Mouse (Mus musculus) cortical plate, adult 2 months (tissue): Measurements from ENCODE around the gene Ptpn14. TPM values are rescaled to one million over a fixed set of nuclear protein-coding genes. Genes with fewer than 3 reads are reported as not detected.

Experiments
- H3K27ac ChIP-seq: fragments of 200-500 bp; 2 replicates; pipeline ENCODE4 v1.5.1; 2012; ENCODE audit warnings: low read length, control low read depth, inconsistent platforms; ENCODE audit not compliant: insufficient read depth
- H3K4me1 ChIP-seq: fragments of 200-500 bp; 2 replicates; pipeline ENCODE4 v1.6.1; 2011; ENCODE audit warnings: low read length; ENCODE audit not compliant: control insufficient read depth, insufficient read depth
- H3K4me3 ChIP-seq: fragments of 200-500 bp; 2 replicates; pipeline ENCODE4 v1.5.1; 2011; ENCODE audit warnings: mild to moderate bottlenecking, low read length, control low read depth; ENCODE audit not compliant: insufficient read depth
- CTCF ChIP-seq: fragments of 200-500 bp; IDR thresholded peaks from 2 replicates; pipeline ENCODE4 v1.5.1; 2011; ENCODE audit warnings: mild to moderate bottlenecking, control low read depth, low read length; ENCODE audit not compliant: insufficient read depth; ENCODE audit errors: extremely low read depth
- POLR2A ChIP-seq: fragments of 200-500 bp; IDR thresholded peaks from 2 replicates; pipeline ENCODE4 v1.6.1; 2011; ENCODE audit warnings: mild to moderate bottlenecking, low read length, control low read depth; ENCODE audit not compliant: insufficient read depth; ENCODE audit errors: extremely low read depth
- polyA plus RNA-seq: library from polyadenylated mRNA; depleted of rRNA; stranded (reverse); fragments of >200 nt; gene quantifications from 2 replicates; pipeline ENCODE4 v1.2.3, GENCODE M21; 2012

The Ptpn14 gene
- polyA plus RNA-seq, 1 experiment = 2.5 TPM

DNA sequence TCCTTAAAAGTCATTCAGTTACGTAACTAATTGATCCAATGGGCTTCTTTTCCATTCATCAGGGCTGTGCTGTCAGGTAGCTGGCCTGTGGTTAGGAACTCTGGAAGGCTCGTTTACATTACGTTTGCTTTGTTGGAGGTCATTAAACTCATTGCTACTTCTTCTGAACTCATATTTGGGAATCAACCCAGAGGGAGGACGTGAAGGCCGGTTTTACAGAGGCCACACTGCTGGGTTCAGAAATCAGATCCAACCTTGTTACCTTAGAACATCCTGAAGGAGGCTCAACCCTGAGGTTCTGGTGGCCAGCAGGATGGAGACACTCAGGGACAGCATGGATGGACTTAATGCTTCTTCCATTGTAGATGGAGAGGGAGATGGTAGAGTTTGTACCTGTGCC, 124.0 kb downstream of the Ptpn14 start:
- no peak for TF ChIP-seq CTCF
- TF ChIP-seq POLR2A = no peak
- no peaks in the 10 kb centered on the region for H3K4me1 ChIP-seq
- no peak overlapping the region for H3K4me3 ChIP-seq
- no peak overlapping the region for H3K27ac ChIP-seq

- Histone ChIP-seq H3K4me3 (no peak overlapping the region), H3K4me1 (no peaks in the 10 kb centered on the region), H3K27ac (no peak overlapping the region)
- TF ChIP-seq POLR2A (no peak), CTCF (no peak)
These were observed 124.4 kb downstream of the Ptpn14 start for GRCm38 (mm10) chr1:189852456-189852855.

GRCm38 (mm10) chr1:189854646-189855045, 126.6 kb downstream of the Ptpn14 start:
- H3K4me3 ChIP-seq = no peak overlapping the region
- TF ChIP-seq POLR2A (no peak), CTCF (no peak)
- no peak overlapping the region for H3K27ac ChIP-seq
- H3K4me1 ChIP-seq = no peaks in the 10 kb centered on the region

GRCm38 (mm10) chr1:189855739-189856138, 127.7 kb downstream of the Ptpn14 start:
- Histone ChIP-seq H3K4me3 (no peak overlapping the region), H3K4me1 (no peaks in the 10 kb centered on the region), H3K27ac (no peak overlapping the region)
- TF ChIP-seq POLR2A = no peak
- no peak for TF ChIP-seq CTCF

DNA sequence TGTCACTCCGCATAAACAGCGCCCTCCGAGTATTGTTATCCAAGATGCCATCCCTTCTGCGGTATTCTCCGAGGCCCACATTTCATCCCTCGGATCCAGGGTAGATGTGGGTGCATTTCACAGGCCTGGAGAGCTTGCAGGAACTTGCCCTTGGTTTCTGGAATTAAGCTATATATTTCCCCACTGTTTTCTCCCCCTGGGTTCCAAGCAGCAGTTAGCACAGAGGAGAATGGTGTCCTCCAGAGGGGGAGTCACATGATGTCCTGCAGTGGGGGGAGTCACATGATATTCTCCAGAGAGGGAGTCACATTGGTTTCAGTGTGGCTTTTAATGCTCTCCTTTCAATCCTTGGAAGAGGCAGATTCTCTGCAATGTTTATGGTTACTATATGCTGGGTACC, 130.3 kb downstream of the Ptpn14 start:
- Histone ChIP-seq H3K4me3 (no peak overlapping the region), H3K4me1 (no peaks in the 10 kb centered on the region), H3K27ac (no peak overlapping the region)
- TF ChIP-seq POLR2A (no peak), CTCF (no peak)

DNA sequence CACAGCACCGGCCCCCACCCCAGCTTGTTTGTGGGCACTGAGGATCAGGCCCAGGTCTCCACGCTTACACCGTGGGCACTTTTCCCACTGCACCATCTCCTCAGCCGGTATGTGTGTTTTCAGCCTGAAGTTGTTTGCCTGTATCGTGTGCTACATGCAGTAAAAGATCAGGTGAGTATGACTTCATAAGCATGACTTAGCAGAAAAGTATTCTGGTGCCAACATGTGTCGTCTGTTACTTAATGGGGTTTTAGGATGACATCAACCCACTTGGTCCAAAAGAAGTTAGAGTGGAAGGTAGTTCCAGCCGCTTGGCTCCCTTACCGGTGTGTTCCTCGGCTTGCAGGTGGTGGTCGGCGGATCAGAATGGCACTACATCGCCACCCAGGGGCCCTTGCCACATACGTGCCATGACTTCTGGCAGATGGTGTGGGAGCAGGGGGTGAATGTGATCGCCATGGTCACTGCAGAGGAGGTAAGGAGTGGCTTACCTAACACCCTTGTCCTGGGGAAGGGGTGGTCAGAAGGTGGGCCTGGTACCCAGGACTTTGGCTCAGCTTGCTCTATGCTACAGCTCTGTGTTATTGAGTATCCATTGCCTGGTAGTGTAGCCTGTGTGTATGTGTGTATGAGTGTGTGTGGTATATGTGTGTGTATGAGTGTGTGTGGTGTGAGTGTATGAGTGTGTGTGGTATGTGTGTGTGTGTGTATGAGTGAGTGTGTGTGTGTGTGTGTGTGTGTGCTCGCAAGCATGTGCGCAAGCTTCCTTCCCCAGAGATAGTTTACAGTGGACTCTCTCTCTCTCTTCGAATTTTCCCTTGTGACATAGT, 132.3 kb downstream of the Ptpn14 start:
- no peak overlapping the region for H3K27ac ChIP-seq
- TF ChIP-seq CTCF (no peak), POLR2A (no peak)

DNA sequence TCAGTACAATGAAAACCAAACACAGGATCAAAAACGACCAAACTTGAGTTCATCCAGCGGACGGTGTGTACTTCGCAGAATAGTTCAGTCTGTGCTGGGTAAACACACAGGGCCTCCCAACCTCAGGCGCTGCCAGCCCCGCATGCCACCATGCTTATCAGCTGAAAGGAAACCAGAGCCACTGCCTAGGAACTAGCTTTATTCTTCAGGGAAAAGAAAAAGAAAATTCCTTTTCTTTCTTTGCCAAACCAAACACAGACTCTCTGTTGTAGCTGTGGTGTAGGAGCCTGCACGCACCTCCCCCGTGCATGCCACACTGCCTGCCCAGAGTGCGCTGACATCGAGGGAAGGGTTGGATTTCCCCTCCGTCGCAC, 132.9 kb downstream of the Ptpn14 start:
- H3K4me1 ChIP-seq = no peaks in the 10 kb centered on the region
- no peak overlapping the region for H3K4me3 ChIP-seq
- TF ChIP-seq CTCF (no peak), POLR2A (no peak)
- no peak overlapping the region for H3K27ac ChIP-seq

More for the DNA sequence above, 132.3 kb downstream of the Ptpn14 start:
- no peak overlapping the region for H3K4me3 ChIP-seq
- no peaks in the 10 kb centered on the region for H3K4me1 ChIP-seq

DNA sequence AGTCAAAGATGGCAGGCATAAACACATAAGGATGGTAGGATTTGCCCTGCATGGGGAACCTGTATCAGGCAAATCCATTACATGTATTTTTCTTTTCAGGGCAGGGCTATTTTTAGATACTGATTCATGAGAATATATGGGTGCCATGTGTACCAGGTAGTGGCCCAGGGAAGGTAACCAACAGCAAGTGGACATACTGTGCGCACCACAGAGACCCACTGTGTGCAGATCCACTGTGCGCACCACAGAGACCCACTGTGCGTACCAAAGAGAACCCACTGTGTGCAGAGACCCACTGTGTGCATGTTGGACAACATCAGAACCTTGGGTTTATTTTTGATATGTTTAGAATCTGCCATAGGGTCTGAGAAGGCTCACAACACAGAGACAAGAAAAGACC, 135.7 kb downstream of the Ptpn14 start:
- Histone ChIP-seq H3K4me3 (no peak overlapping the region), H3K27ac (no peak overlapping the region), H3K4me1 (no peaks in the 10 kb centered on the region)
- TF ChIP-seq POLR2A (no peak), CTCF (no peak)

DNA sequence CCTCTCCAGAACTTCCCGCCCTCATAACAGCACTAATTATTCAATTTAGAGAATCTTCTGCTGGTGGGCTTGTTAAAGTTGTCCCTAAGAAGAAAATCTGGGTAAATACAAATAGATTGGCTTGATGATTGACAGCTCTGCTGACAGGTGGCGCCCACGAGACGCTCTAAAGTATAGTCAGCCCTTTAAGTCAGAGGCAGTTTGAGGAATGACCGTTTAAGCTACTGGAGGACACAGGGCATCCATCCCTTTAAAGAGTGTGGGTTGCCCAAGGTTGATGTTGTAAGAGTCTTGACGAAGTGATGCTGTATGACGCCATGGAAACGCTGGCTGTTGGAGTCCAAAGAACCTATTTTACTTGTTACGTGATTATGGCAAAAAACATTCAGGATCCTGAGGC, 136.2 kb downstream of the Ptpn14 start:
- Histone ChIP-seq H3K27ac (no peak overlapping the region), H3K4me1 (no peaks in the 10 kb centered on the region), H3K4me3 (no peak overlapping the region)
- TF ChIP-seq POLR2A = no peak
- no peak for TF ChIP-seq CTCF

GRCm38 (mm10) chr1:189864846-189865560, 136.9 kb downstream of the Ptpn14 start:
- no peak overlapping the region for H3K27ac ChIP-seq
- TF ChIP-seq CTCF = no peak
- TF ChIP-seq POLR2A = no peak
- H3K4me3 ChIP-seq = no peak overlapping the region
- H3K4me1 ChIP-seq = no peaks in the 10 kb centered on the region
